In the genomic region with DNA sequence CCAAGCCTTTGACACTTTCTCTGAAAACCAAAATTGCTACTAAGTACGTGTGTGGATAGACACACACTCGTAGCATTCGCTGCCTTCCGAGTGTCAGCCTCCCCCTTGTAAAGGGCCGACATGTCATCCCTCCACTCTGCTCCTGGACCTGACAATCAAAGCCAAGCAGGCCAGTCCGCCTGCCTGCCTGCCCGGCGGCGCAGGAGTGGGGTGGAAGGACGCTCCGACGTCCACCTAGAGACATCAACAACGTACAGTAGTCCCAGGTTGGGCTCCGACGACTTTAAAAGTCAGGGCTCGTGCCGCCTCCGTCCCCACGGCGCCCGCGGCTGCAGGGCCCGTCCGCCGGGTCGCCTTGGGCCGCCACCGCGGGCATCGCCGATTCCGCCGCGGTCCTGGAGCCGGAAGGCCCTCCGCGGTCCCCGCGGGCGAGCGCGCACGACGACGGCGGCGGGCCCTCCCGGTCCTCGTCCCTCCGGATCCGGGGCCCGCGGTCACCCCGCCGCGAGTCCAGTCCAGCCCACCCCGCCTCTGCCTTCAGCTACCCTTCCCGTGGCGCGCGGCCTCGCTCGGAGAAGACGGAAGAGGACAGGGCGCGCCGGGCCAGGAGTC, we compare ENCODE assay signal across 1 mouse cellular context.
TF ChIP-seq lines count a peak whose summit lies in the region.

No protein-coding gene starts in this region.

TF ChIP-seq in MEL, 35 proteins besides CTCF, POLR2A, EP300 and RAD21 (continued from another document):
- peak; percentile 86; the same call in 1 of the 2 replicates for TF ChIP-seq UBTF (IDR thresholded peaks at IDR 0.05; ENCODE audit: borderline replicate concordance, insufficient read depth, low read depth, low read length)
- TF ChIP-seq MXI1 (IDR thresholded peaks at IDR 0.05; ENCODE audit: low read depth, low read length), result peak; percentile 48; the same call in 1 of the 2 replicates
- TF ChIP-seq TAL1 (IDR thresholded peaks at IDR 0.05; ENCODE audit: low read length), result no peak
- no peak for TF ChIP-seq BHLHE40 (IDR thresholded peaks at IDR 0.05; ENCODE audit: borderline replicate concordance, low read depth, low read length)
- TF ChIP-seq MAX (IDR thresholded peaks at IDR 0.05; ENCODE audit: low read length), result no peak
